Mouse (Mus musculus): ENCODE measurements around the gene Ropn1l. TPM values are rescaled to one million over a fixed set of nuclear protein-coding genes. Genes with fewer than 3 reads are reported as not detected.

Gene Ropn1l
- total RNA-seq (2023) = 1.1 to 1.9 TPM (median 1.5 TPM) in 4 replicates

DNA sequence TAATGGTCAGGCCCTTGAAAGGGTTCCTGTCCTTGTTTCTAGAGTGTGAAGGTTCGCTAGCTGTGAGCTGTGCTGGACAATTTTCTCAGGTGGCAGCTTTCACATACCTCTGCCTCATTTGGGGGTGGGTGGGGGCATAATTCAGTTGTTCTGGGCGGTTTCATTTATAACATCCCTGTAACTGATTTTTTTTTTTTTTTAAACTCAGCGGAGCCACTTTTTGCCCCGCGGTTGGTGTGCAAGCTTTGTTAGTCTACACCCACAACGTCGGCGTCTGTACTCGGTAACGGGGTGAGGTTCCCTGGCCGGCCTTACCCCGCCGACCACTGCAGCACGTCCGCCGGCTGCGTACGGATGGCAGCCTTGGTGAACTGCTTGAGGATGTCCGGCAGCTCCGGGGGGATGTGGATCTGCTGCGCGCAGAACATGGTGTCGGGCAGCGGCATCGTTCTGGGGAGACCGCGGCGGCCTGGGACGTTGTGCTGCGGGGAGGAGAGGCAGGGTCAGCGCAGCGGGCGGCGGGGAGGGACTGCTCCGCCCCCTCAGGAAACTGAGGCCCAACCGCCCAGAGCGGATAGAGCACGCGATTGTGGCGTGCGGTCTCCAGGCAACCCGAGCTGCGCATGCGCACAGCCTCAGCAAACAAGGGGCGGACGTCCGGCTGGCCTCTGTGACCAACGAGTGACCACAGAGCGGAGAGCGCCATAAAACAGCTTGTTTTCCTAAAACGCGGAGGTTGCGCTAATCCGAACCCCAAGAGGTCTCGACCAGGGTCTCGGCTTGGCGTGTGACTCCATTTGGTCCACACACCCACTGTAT lies at the start of gene Ropn1l:
TSS of gene Ropn1l (minus strand) at position 640 of the 819 bp plus-strand sequence.

Other genes with a start within 250 kb of the Ropn1l start
- 22.0 to 23.3 TPM (median 22.8 TPM) in 4 replicates for gene Dap, start 229.4 kb downstream of the Ropn1l start, total RNA-seq (2023)
- gene Ankrd33b, start 86.0 kb downstream of the Ropn1l start, total RNA-seq (2023) = 15.5 to 21.0 TPM (median 19.9 TPM) in 4 replicates
- gene March6, start 77.3 kb upstream of the Ropn1l start, total RNA-seq (2023) = 53.9 to 59.7 TPM (median 57.4 TPM) in 4 replicates
- not detected in 4 replicates for gene Cmbl, start 111.7 kb upstream of the Ropn1l start, total RNA-seq (2023)
- 188 to 210 TPM (median 206 TPM) in 4 replicates for gene Cct5, start 148.1 kb upstream of the Ropn1l start, total RNA-seq (2023)
- 9.3 to 12.9 TPM (median 12.1 TPM) in 4 replicates for gene Fam173b, start 148.1 kb upstream of the Ropn1l start, total RNA-seq (2023)